Mouse (Mus musculus) hematopoietic stem cell, adult 5-6 weeks (primary cell): ENCODE measurements around the gene Lgmn. TPM values are rescaled to one million over a fixed set of nuclear protein-coding genes. Genes with fewer than 3 reads are reported as not detected.

Experiments
- total RNA-seq: library from RNA; stranded (forward); fragments of 172-1452, 232-1000 nt; gene quantifications from 2 replicates; pipeline ENCODE4 v1.2.3, GENCODE M21; 2017

The Lgmn gene
- total RNA-seq, 1 experiment from 2014 or later = 2.3 TPM

Other genes starting within 250 kb of the Lgmn start
- 41.8 and 63.7 TPM in 2 replicates for gene Rin3, start 156.8 kb downstream of the Lgmn start, total RNA-seq
- gene Golga5, start 29.3 kb upstream of the Lgmn start, total RNA-seq = 82.0 and 92.9 TPM in 2 replicates
- gene Chga, start 115.2 kb upstream of the Lgmn start, total RNA-seq = 0.94 and 1.1 TPM in 2 replicates